Mouse (Mus musculus): ENCODE measurements around the gene Cryzl1. TPM values are rescaled to one million over a fixed set of nuclear protein-coding genes. Genes with fewer than 3 reads are reported as not detected.
A peak's percentile ranks its signal among the peaks of the same experiment; 100 is the strongest.
"Not testable (repeated sequence)": the region's sequence is repeated elsewhere in the genome, so short reads cannot be mapped to it uniquely, and the experiment has no call there.

Cryzl1 gene
- polyA plus RNA-seq, 1 experiment from 2014 or later, result 45.2 TPM

DNA sequence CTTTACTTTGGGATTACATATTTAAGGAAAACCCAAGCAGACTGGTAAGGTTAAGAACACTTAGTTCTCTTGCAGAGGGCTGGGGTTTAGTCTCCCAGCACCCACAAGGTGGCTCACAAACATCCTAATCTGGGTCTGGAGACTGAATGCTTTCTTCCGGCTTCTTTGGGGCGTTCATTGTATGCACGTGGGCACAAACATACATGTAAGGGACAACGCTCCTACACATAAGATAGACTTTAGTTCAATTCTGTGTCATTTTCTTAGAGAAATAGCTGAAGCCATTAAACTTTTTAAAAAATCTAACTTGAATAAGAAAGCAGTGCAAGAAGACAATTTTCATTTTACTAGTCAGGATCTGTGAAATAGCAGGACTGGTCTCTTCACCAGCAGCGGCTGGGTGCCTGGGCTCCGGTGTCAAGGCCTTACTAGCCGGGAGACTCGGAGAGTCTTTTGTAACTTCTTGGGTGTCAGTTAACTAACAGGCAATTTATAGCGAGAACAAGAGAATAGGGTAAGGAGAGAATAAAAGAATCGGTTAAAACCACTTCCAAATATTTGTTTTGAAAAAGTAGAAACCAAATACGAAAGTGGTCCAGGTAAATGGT is 82.7 kb downstream of the Cryzl1 start:
- peak overlapping the region; percentile 78 for H3K4me3 ChIP-seq (ENCODE audit: low read depth, low read length)
- 0 out of 2 replicates have a peak, but pooled peaks cover 3% of the 10 kb centered on the region for H3K36me3 ChIP-seq (ENCODE audit: control insufficient read depth, insufficient read depth, low read length)
- TF ChIP-seq EP300 (optimal IDR thresholded peaks at IDR 0.05), result no peak
- TF ChIP-seq CTCF (IDR thresholded peaks at IDR 0.05; ENCODE audit: low read depth), result peak; percentile 47
- no peaks in the 10 kb centered on the region for H3K9me3 ChIP-seq (ENCODE audit: control insufficient read depth, low read length)
- DNase-seq (ENCODE audit: low spot score) (peak; percentile 45), ATAC-seq (ENCODE audit: low FRiP score, low TSS enrichment) (no peak)
- H3K4me2 ChIP-seq (replicated peaks; ENCODE audit: low read depth), result peak overlapping the region; percentile 93
- H3K9ac ChIP-seq (ENCODE audit: low read length), result peak overlapping the region; percentile 93
- H3K4me1 ChIP-seq (replicated peaks; ENCODE audit: control insufficient read depth, insufficient read depth), result no peaks in the 10 kb centered on the region
- H3K27me3 ChIP-seq (ENCODE audit: control insufficient read depth, insufficient read depth, low read length), result no peaks in the 10 kb centered on the region
- 2% methylated on average over 11 of the region's 11 CpGs for WGBS
- peak overlapping the region; percentile 100 for H3K27ac ChIP-seq (replicated peaks)

DNA sequence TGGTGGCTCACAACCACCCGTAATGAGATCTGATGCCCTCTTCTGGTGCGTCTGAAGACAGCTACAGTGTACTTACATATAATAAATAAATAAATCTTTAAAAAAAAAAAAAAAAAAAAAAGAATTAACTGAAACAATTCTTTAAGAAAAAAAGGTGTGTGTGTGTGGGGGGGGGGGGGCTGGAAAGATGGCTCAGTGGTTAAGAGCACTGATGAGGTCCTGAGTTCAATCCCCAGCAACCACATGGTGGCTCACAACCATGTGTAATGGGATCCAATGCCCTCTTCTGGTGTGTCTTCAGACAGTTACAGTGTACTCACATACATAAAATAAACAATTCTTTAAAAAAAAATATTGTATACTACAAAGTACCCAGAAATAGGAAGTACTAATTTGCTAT is 83.4 kb downstream of the Cryzl1 start:
- ATAC-seq (ENCODE audit: low FRiP score, low TSS enrichment); H3K27ac ChIP-seq (replicated peaks); H3K27me3 ChIP-seq (ENCODE audit: control insufficient read depth, insufficient read depth, low read length); H3K4me1 ChIP-seq (replicated peaks; ENCODE audit: control insufficient read depth, insufficient read depth); H3K9ac ChIP-seq (ENCODE audit: low read length); DNase-seq (ENCODE audit: low spot score); H3K9me3 ChIP-seq (ENCODE audit: control insufficient read depth, low read length); H3K4me3 ChIP-seq (ENCODE audit: low read depth, low read length); H3K36me3 ChIP-seq (ENCODE audit: control insufficient read depth, insufficient read depth, low read length); H3K4me2 ChIP-seq (replicated peaks; ENCODE audit: low read depth): not testable (repeated sequence)
- no CpG with 5 or more reads among the region's 2 CpGs for WGBS
- TF ChIP-seq CTCF (IDR thresholded peaks at IDR 0.05; ENCODE audit: low read depth), result 0 out of 2 replicates have a peak, but pooled peaks have one; percentile 7

DNA sequence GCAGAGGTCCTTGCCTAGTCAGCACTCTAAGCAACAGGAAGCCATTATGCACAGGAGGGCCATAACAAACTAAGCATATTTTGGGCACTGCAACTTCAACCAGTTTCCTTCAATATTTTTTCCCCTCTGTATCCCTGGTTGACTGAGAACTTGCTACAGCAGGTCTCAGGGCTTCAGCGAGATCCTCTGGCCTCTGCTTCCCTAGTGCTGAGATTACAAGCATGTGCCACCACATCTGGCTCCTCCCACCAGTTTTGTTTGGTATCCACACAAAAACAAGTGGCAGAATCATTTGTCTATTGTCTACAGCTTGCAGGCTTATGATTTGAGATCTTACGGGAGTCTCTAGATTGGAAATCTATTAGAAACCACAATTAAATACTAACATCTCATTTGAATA is 83.9 kb downstream of the Cryzl1 start:
- Histone ChIP-seq H3K4me2 (replicated peaks; ENCODE audit: low read depth) (no peak overlapping the region), H3K4me1 (replicated peaks; ENCODE audit: control insufficient read depth, insufficient read depth) (no peaks in the 10 kb centered on the region), H3K27ac (replicated peaks) (no peak overlapping the region), H3K4me3 (ENCODE audit: low read depth, low read length) (no peak overlapping the region), H3K9me3 (ENCODE audit: control insufficient read depth, low read length) (no peaks in the 10 kb centered on the region), H3K27me3 (ENCODE audit: control insufficient read depth, insufficient read depth, low read length) (no peaks in the 10 kb centered on the region), H3K36me3 (ENCODE audit: control insufficient read depth, insufficient read depth, low read length) (0 out of 2 replicates have a peak, but pooled peaks cover 3% of the 10 kb centered on the region), H3K9ac (ENCODE audit: low read length) (no peak overlapping the region)
- no peak for TF ChIP-seq CTCF (IDR thresholded peaks at IDR 0.05; ENCODE audit: low read depth)
- no peak for TF ChIP-seq EP300 (optimal IDR thresholded peaks at IDR 0.05)
- DNase-seq (ENCODE audit: low spot score) (no peak), ATAC-seq (ENCODE audit: low FRiP score, low TSS enrichment) (no peak)
- 81% methylated on average over 2 of the region's 2 CpGs for WGBS

DNA sequence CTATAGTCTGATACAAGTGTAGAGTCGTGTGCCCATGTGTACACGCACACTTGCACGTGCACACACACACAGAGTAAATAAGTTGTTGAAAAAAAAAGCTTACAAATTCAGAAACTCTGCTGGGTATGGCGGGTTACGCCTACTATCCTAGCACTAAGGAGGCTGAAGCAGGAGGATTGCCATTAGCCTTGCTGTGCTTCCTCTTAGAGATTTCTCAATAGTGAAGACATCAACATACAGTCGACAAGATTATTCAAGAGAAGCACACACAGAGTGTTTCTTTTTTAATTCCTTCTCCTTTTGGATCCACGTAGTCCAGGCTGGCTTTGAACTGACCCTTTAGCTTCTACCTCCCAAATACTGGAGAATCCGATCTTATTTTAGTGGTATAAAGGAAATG is 88.6 kb downstream of the Cryzl1 start:
- no peaks in the 10 kb centered on the region for H3K4me1 ChIP-seq (replicated peaks; ENCODE audit: control insufficient read depth, insufficient read depth)
- no peak overlapping the region for H3K4me2 ChIP-seq (replicated peaks; ENCODE audit: low read depth)
- H3K36me3 ChIP-seq (ENCODE audit: control insufficient read depth, insufficient read depth, low read length), result peaks cover 20% of the 10 kb centered on the region; the same call in 1 of the 2 replicates
- H3K9me3 ChIP-seq (ENCODE audit: control insufficient read depth, low read length), result no peaks in the 10 kb centered on the region
- no peak for ATAC-seq (ENCODE audit: low FRiP score, low TSS enrichment)
- H3K27ac ChIP-seq (replicated peaks), result no peak overlapping the region
- H3K4me3 ChIP-seq (ENCODE audit: low read depth, low read length), result no peak overlapping the region
- DNase-seq (ENCODE audit: low spot score), result no peak
- H3K27me3 ChIP-seq (ENCODE audit: control insufficient read depth, insufficient read depth, low read length), result no peaks in the 10 kb centered on the region
- 93% methylated on average over 8 of the region's 8 CpGs for WGBS
- H3K9ac ChIP-seq (ENCODE audit: low read length), result no peak overlapping the region
- TF ChIP-seq EP300 (optimal IDR thresholded peaks at IDR 0.05) (no peak), CTCF (IDR thresholded peaks at IDR 0.05; ENCODE audit: low read depth) (no peak)

DNA sequence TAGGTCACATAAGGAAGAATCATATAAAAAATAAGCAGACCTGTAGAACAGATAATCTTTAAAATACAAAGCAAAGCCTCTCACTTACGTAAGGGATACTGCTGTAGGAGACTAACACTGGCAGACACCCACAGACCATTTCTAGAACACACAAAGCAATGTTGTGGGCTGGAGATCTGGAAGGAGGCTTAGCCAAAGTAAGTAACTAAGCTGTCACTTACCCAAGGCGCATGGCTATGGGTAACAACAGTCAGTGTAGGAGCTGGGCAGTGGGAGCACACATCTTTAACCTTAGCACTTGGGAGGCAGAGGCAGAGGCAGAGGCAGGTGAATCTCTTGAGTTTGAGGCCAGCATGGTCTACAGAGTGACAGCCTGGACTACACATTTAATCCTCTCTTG is 89.1 kb downstream of the Cryzl1 start:
- peaks cover 22% of the 10 kb centered on the region; the same call in 1 of the 2 replicates for H3K36me3 ChIP-seq (ENCODE audit: control insufficient read depth, insufficient read depth, low read length)

More for the DNA sequence above, 89.1 kb downstream of the Cryzl1 start:
- 96% methylated on average over 2 of the region's 2 CpGs for WGBS
- no peak overlapping the region for H3K27ac ChIP-seq (replicated peaks)
- H3K9me3 ChIP-seq (ENCODE audit: control insufficient read depth, low read length), result no peaks in the 10 kb centered on the region
- H3K4me1 ChIP-seq (replicated peaks; ENCODE audit: control insufficient read depth, insufficient read depth), result no peaks in the 10 kb centered on the region
- ATAC-seq (ENCODE audit: low FRiP score, low TSS enrichment) (no peak), DNase-seq (ENCODE audit: low spot score) (no peak)
- no peaks in the 10 kb centered on the region for H3K27me3 ChIP-seq (ENCODE audit: control insufficient read depth, insufficient read depth, low read length)
- no peak overlapping the region for H3K4me3 ChIP-seq (ENCODE audit: low read depth, low read length)
- H3K4me2 ChIP-seq (replicated peaks; ENCODE audit: low read depth), result no peak overlapping the region
- no peak for TF ChIP-seq CTCF (IDR thresholded peaks at IDR 0.05; ENCODE audit: low read depth)
- no peak for TF ChIP-seq EP300 (optimal IDR thresholded peaks at IDR 0.05)
- H3K9ac ChIP-seq (ENCODE audit: low read length), result no peak overlapping the region

Other genes starting within 250 kb of the Cryzl1 start
- gene Ifnar1, start 243.7 kb downstream of the Cryzl1 start, polyA plus RNA-seq (2015; fragmentation: Nextera tagmentation; extraction: Ambion mirVana), result 18.3 and 19.2 TPM in 2 replicates
- 54.9 and 57.8 TPM in 2 replicates for gene Ifngr2, start 181.9 kb downstream of the Cryzl1 start, polyA plus RNA-seq (2015; fragmentation: Nextera tagmentation; extraction: Ambion mirVana)
- gene Tmem50b, start 131.2 kb downstream of the Cryzl1 start, polyA plus RNA-seq (2015; fragmentation: Nextera tagmentation; extraction: Ambion mirVana), result 60.8 and 64.6 TPM in 2 replicates
- gene Dnajc28, start 109.9 kb downstream of the Cryzl1 start, polyA plus RNA-seq (2015; fragmentation: Nextera tagmentation; extraction: Ambion mirVana), result 1.1 and 1.4 TPM in 2 replicates
- gene Gart, start 82.0 kb downstream of the Cryzl1 start, polyA plus RNA-seq (2015; fragmentation: Nextera tagmentation; extraction: Ambion mirVana), result 35.7 and 36.4 TPM in 2 replicates
- gene Son, start 81.5 kb downstream of the Cryzl1 start, polyA plus RNA-seq (2015; fragmentation: Nextera tagmentation; extraction: Ambion mirVana), result 62.3 and 65.8 TPM in 2 replicates
- gene Donson, start 40.2 kb downstream of the Cryzl1 start, polyA plus RNA-seq (2015; fragmentation: Nextera tagmentation; extraction: Ambion mirVana), result 5.4 TPM in 2 replicates
- 7.8 and 8.7 TPM in 2 replicates for gene Itsn1, start 306 bp upstream of the Cryzl1 start, polyA plus RNA-seq (2015; fragmentation: Nextera tagmentation; extraction: Ambion mirVana)

Data from stomach, postnatal 0 days (tissue).